Mouse (Mus musculus): ENCODE measurements around the gene Lhfp.

DNA sequence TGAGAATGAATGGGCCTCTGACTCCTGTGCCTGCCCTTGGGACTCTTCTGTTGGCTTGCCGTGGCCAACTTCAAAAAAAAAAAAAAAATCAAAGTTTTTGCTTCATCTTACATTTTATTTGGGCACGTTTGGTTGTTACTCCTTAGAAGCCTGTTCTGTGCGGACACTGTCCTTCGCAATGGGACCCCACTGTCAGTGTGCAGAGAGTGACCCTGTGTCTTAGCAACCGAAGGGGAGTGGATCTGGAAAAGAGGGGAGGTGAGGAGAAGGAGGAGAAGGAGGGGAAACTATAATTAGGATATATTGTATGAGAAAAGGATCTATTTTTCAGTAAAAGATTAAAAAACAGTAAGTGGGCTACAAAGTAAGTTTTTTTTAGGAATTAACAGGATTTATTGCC, 242.7 kb downstream of the Lhfp start:
- TF ChIP-seq EP300 (IDR thresholded peaks at IDR 0.05; ENCODE audit: insufficient read depth, low read depth, low read length) (no peak), POLR2A (IDR thresholded peaks at IDR 0.05; ENCODE audit: insufficient read depth, low read length) (no peak), CTCF (IDR thresholded peaks at IDR 0.05; ENCODE audit: low read depth, low read length) (no peak)

Measured in ES-Bruce4 (cell line).